Mouse (Mus musculus) forebrain, embryonic 15.5 days (tissue): ENCODE measurements at regions not wholly inside any gene's neighbourhood (a gene's known extent, or its start where the extent isn't known, plus 50 kb on each side); places are given as distances from the start of the nearest gene placed in this dataset.

Source experiments
- ATAC-seq: fragments of 200-750 bp; cut with Nextera tagmentation; replicated peaks from 2 replicates; pipeline ENCODE4 v1.8.0; 2017; ENCODE audit warnings: mild to moderate bottlenecking, moderate TSS enrichment, moderate library complexity
- H3K27ac ChIP-seq: fragments of 300-500 bp; sonication (generic); replicated peaks from 2 replicates; pipeline ENCODE4 v1.5.1; 2015; ENCODE audit warnings: mild to moderate bottlenecking, inconsistent platforms
- H3K27me3 ChIP-seq: fragments of 300-500 bp; sonication (generic); 2 replicates; pipeline ENCODE4 v1.6.1; 2015; ENCODE audit warnings: inconsistent platforms
- H3K36me3 ChIP-seq: fragments of 300-500 bp; sonication (generic); 2 replicates; pipeline ENCODE4 v1.6.1; 2015; ENCODE audit warnings: mild to moderate bottlenecking, inconsistent platforms
- H3K4me1 ChIP-seq: fragments of 300-500 bp; sonication (generic); 2 replicates; pipeline ENCODE4 v1.6.1; 2015; ENCODE audit warnings: inconsistent platforms
- H3K4me2 ChIP-seq: fragments of 300-500 bp; sonication (generic); replicated peaks from 2 replicates; pipeline ENCODE4 v1.6.1; 2015; ENCODE audit warnings: mild to moderate bottlenecking, inconsistent platforms
- H3K4me3 ChIP-seq: fragments of 300-500 bp; sonication (generic); 2 replicates; pipeline ENCODE4 v1.5.1; 2015; ENCODE audit warnings: mild to moderate bottlenecking, inconsistent platforms
- H3K9ac ChIP-seq: fragments of 300-500 bp; sonication (generic); replicated peaks from 2 replicates; pipeline ENCODE4 v1.6.1; 2015; ENCODE audit warnings: mild to moderate bottlenecking, inconsistent platforms
- H3K9me3 ChIP-seq: fragments of 300-500 bp; sonication (generic); 2 replicates; pipeline ENCODE4 v1.6.1; 2016; ENCODE audit warnings: inconsistent platforms
- WGBS: fragments of 180-500 bp; shearing (Covaris S2); methylation state at CpG from one replicate; pipeline ENCODE4 v1.1.7; 2015; ENCODE audit warnings: mixed read lengths; 5-methylcytosine and 5-hydroxymethylcytosine counted together

- H3K9ac ChIP-seq = no peak overlapping the region
- no peak for ATAC-seq
- H3K9me3 ChIP-seq = no peaks in the 10 kb centered on the region
- no peak overlapping the region for H3K4me2 ChIP-seq
- H3K27ac ChIP-seq = no peak overlapping the region
- H3K27me3 ChIP-seq = no peaks in the 10 kb centered on the region
- H3K4me3 ChIP-seq = no peak overlapping the region
- WGBS = 14% methylated on average over 6 of the region's 6 CpGs
- H3K36me3 ChIP-seq = no peaks in the 10 kb centered on the region
- peaks cover 18% of the 10 kb centered on the region for H3K4me1 ChIP-seq
These were observed 125.7 kb downstream of the Plpp3 start for GRCm38 (mm10) chr4:105282681-105283462.

GRCm38 (mm10) chr4:105285431-105286013 is 128.4 kb downstream of the Plpp3 start:
- Histone ChIP-seq H3K9me3 (no peaks in the 10 kb centered on the region), H3K36me3 (no peaks in the 10 kb centered on the region), H3K4me3 (no peak overlapping the region), H3K4me1 (peaks cover 18% of the 10 kb centered on the region), H3K27ac (no peak overlapping the region), H3K27me3 (no peaks in the 10 kb centered on the region), H3K9ac (no peak overlapping the region), H3K4me2 (no peak overlapping the region)
- no peak for ATAC-seq
- WGBS = 96% methylated on average over 5 of the region's 5 CpGs

GRCm38 (mm10) chr4:105286299-105286698 is 129.2 kb downstream of the Plpp3 start:
- Histone ChIP-seq H3K27ac (no peak overlapping the region), H3K9ac (no peak overlapping the region), H3K4me2 (no peak overlapping the region), H3K4me3 (no peak overlapping the region), H3K4me1 (peaks cover 18% of the 10 kb centered on the region), H3K27me3 (no peaks in the 10 kb centered on the region), H3K36me3 (no peaks in the 10 kb centered on the region), H3K9me3 (no peaks in the 10 kb centered on the region)
- no peak for ATAC-seq
- 82% methylated on average over 6 of the region's 6 CpGs for WGBS

- no peaks in the 10 kb centered on the region for H3K9me3 ChIP-seq
- 84% methylated on average over 10 of the region's 10 CpGs for WGBS
- H3K27ac ChIP-seq = no peak overlapping the region
- H3K4me1 ChIP-seq = peaks cover 12% of the 10 kb centered on the region
- H3K27me3 ChIP-seq = no peaks in the 10 kb centered on the region
- H3K9ac ChIP-seq = no peak overlapping the region
- no peak overlapping the region for H3K4me2 ChIP-seq
- H3K4me3 ChIP-seq = no peak overlapping the region
- no peak for ATAC-seq
- H3K36me3 ChIP-seq = no peaks in the 10 kb centered on the region
These were observed 129.7 kb downstream of the Plpp3 start for GRCm38 (mm10) chr4:105286809-105287208.

GRCm38 (mm10) chr4:105287419-105287818 is 130.3 kb downstream of the Plpp3 start:
- WGBS = 41% methylated on average over 7 of the region's 7 CpGs
- H3K27me3 ChIP-seq = no peaks in the 10 kb centered on the region
- H3K4me3 ChIP-seq = no peak overlapping the region
- peaks cover 6% of the 10 kb centered on the region for H3K4me1 ChIP-seq
- H3K27ac ChIP-seq = no peak overlapping the region
- H3K9ac ChIP-seq = no peak overlapping the region
- no peak for ATAC-seq
- H3K36me3 ChIP-seq = no peaks in the 10 kb centered on the region
- no peaks in the 10 kb centered on the region for H3K9me3 ChIP-seq
- H3K4me2 ChIP-seq = no peak overlapping the region

- H3K4me3 ChIP-seq = no peak overlapping the region
- 51% methylated on average over 4 of the region's 4 CpGs for WGBS
These were observed 132.5 kb downstream of the Plpp3 start for GRCm38 (mm10) chr4:105289635-105290034.

GRCm38 (mm10) chr4:105290847-105291475 is 133.8 kb downstream of the Plpp3 start:
- 8% methylated on average over 11 of the region's 11 CpGs for WGBS
- Histone ChIP-seq H3K27me3 (no peaks in the 10 kb centered on the region), H3K4me3 (no peak overlapping the region), H3K36me3 (no peaks in the 10 kb centered on the region), H3K27ac (no peak overlapping the region), H3K4me1 (no peaks in the 10 kb centered on the region), H3K4me2 (no peak overlapping the region), H3K9me3 (no peaks in the 10 kb centered on the region), H3K9ac (no peak overlapping the region)
- no peak for ATAC-seq

More at GRCm38 (mm10) chr4:105289635-105290034, 132.5 kb downstream of the Plpp3 start:
- Histone ChIP-seq H3K27ac (no peak overlapping the region), H3K9me3 (no peaks in the 10 kb centered on the region), H3K36me3 (no peaks in the 10 kb centered on the region), H3K4me1 (no peaks in the 10 kb centered on the region), H3K9ac (no peak overlapping the region), H3K27me3 (no peaks in the 10 kb centered on the region), H3K4me2 (no peak overlapping the region)
- no peak for ATAC-seq

- H3K27ac ChIP-seq = no peak overlapping the region
- no peaks in the 10 kb centered on the region for H3K9me3 ChIP-seq
- H3K4me2 ChIP-seq = no peak overlapping the region
- H3K36me3 ChIP-seq = no peaks in the 10 kb centered on the region
- WGBS = 15% methylated on average over 1 of the region's 1 CpGs
- no peaks in the 10 kb centered on the region for H3K27me3 ChIP-seq
- ATAC-seq = no peak
- H3K4me3 ChIP-seq = no peak overlapping the region
- no peak overlapping the region for H3K9ac ChIP-seq
- no peaks in the 10 kb centered on the region for H3K4me1 ChIP-seq
These were observed 134.4 kb downstream of the Plpp3 start for GRCm38 (mm10) chr4:105291503-105291902.

GRCm38 (mm10) chr4:105299358-105299757 is 142.2 kb downstream of the Plpp3 start:
- no peak for ATAC-seq
- H3K27ac ChIP-seq = no peak overlapping the region
- no peak overlapping the region for H3K4me2 ChIP-seq
- no peaks in the 10 kb centered on the region for H3K9me3 ChIP-seq
- no peak overlapping the region for H3K9ac ChIP-seq
- H3K4me1 ChIP-seq = no peaks in the 10 kb centered on the region
- H3K36me3 ChIP-seq = no peaks in the 10 kb centered on the region
- 88% methylated on average over 6 of the region's 6 CpGs for WGBS
- H3K27me3 ChIP-seq = no peaks in the 10 kb centered on the region
- no peak overlapping the region for H3K4me3 ChIP-seq

- ATAC-seq = no peak
- H3K27me3 ChIP-seq = no peaks in the 10 kb centered on the region
- H3K9me3 ChIP-seq = no peaks in the 10 kb centered on the region; the same call in 1 of the 2 replicates
- no peak overlapping the region for H3K9ac ChIP-seq
- H3K4me2 ChIP-seq = no peak overlapping the region
- no peak overlapping the region for H3K4me3 ChIP-seq
- WGBS = 88% methylated on average over 1 of the region's 1 CpGs
- H3K36me3 ChIP-seq = no peaks in the 10 kb centered on the region
- no peak overlapping the region for H3K27ac ChIP-seq
- no peaks in the 10 kb centered on the region for H3K4me1 ChIP-seq
These were observed 144.4 kb downstream of the Plpp3 start for GRCm38 (mm10) chr4:105301547-105301946.

- 25% methylated on average over 2 of the region's 2 CpGs for WGBS
- no peak for ATAC-seq
- no peak overlapping the region for H3K27ac ChIP-seq
- H3K27me3 ChIP-seq = no peaks in the 10 kb centered on the region
- H3K9me3 ChIP-seq = no peaks in the 10 kb centered on the region; the same call in 1 of the 2 replicates
- H3K9ac ChIP-seq = no peak overlapping the region
- no peak overlapping the region for H3K4me2 ChIP-seq
- H3K36me3 ChIP-seq = no peaks in the 10 kb centered on the region
- no peak overlapping the region for H3K4me3 ChIP-seq
- H3K4me1 ChIP-seq = no peaks in the 10 kb centered on the region
These were observed 147.0 kb downstream of the Plpp3 start for GRCm38 (mm10) chr4:105304166-105304565.

- Histone ChIP-seq H3K4me2 (no peak overlapping the region), H3K27ac (no peak overlapping the region), H3K9ac (no peak overlapping the region), H3K4me1 (no peaks in the 10 kb centered on the region), H3K4me3 (no peak overlapping the region), H3K36me3 (no peaks in the 10 kb centered on the region), H3K27me3 (no peaks in the 10 kb centered on the region), H3K9me3 (no peaks in the 10 kb centered on the region; the same call in 1 of the 2 replicates)
- no peak for ATAC-seq
- 86% methylated on average over 6 of the region's 6 CpGs for WGBS
These were observed 148.8 kb downstream of the Plpp3 start for GRCm38 (mm10) chr4:105305931-105306330.
